19 mouse cellular contexts compared by ENCODE assay signal in the genomic region with DNA sequence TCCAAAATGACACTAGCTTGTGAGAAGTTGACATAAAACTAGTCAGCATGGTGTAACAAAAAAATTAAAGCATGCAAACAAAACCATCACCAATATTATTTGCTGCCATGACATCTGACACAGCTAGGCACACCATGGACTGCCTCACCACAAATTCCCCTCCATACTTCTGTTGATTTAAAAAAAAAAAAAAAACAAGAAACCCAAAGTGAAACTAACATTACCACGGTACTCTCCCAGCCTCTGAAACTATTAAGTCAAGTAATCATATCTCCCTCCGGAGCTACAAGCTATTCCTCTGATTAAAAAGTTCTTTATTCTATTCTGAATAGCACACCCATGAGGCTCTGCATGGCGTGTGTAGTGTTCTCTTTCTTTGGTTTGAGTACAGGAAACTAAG.
"Had no signal": no experiment of that assay in that cellular context is flagged by ENCODE, and none has a peak within 500 bp of the region (broad histone marks: within the 10 kb centered on the region; RNA-seq: fewer than 3 reads in every experiment).

No protein-coding gene starts in this region.

- DNase-seq: kidney, adult 8-10 months; kidney, postnatal 10 days; kidney, postnatal 4 days; liver, postnatal 0 days; lung, embryonic 14.5 days; right cerebral cortex, postnatal 4 days; thymus, adult 2 months; thymus, postnatal 14 days; thymus, postnatal 4 days had no signal

- H3K27ac ChIP-seq: kidney, embryonic 15.5 days; liver, embryonic 14.5 days; midbrain, embryonic 10.5 days; midbrain, embryonic 13.5 days; neural tube, embryonic 13.5 days; stomach, postnatal 0 days had no signal

- H3K9ac ChIP-seq: kidney, embryonic 15.5 days; liver, embryonic 14.5 days; liver, postnatal 0 days; lung, embryonic 14.5 days; midbrain, embryonic 13.5 days; neural tube, embryonic 13.5 days had no signal

- H3K4me3 ChIP-seq: kidney, embryonic 15.5 days; megakaryocyte, embryonic 14.5 days; midbrain, embryonic 10.5 days; midbrain, embryonic 13.5 days; myocyte; neural tube, embryonic 13.5 days had no signal

- H3K4me2 ChIP-seq: kidney, embryonic 15.5 days; lung, embryonic 14.5 days; midbrain, embryonic 13.5 days; neural tube, embryonic 13.5 days had no signal

- ATAC-seq: liver, postnatal 0 days; lung, postnatal 0 days; midbrain, embryonic 13.5 days; midbrain, embryonic 16.5 days had no signal

- H3K27me3 ChIP-seq: kidney, embryonic 15.5 days; megakaryocyte, embryonic 14.5 days; midbrain, embryonic 13.5 days; neural tube, embryonic 13.5 days had no signal

- H3K9me3 ChIP-seq: megakaryocyte, embryonic 14.5 days had no signal
